Mouse (Mus musculus) G1E (cell line): ENCODE results near the gene Traf6.

Source experiments
- CTCF ChIP-seq: IDR thresholded peaks from 2 replicates; pipeline ENCODE4 v1.5.1; 2012; ENCODE audit warnings: low read depth, low read length, inconsistent platforms, mixed read lengths
- GATA1 ChIP-seq: IDR thresholded peaks from 2 replicates; pipeline ENCODE4 v1.6.1; 2012; ENCODE audit warnings: borderline replicate concordance, low read length, inconsistent platforms, mixed read lengths
- GATA2 ChIP-seq: IDR thresholded peaks from 2 replicates; pipeline ENCODE4 v1.6.1; 2012; ENCODE audit warnings: low read depth, low read length, inconsistent platforms, borderline replicate concordance
- POLR2AphosphoS5 ChIP-seq: IDR thresholded peaks from 2 replicates; pipeline ENCODE4 v1.6.1; 2012; ENCODE audit warnings: low read depth, low read length, inconsistent platforms; ENCODE audit not compliant: insufficient replicate concordance
- TAL1 ChIP-seq: conservative IDR thresholded peaks from 2 replicates; pipeline ENCODE4 v1.6.1; 2012; ENCODE audit warnings: low read depth, low read length, inconsistent platforms, mixed read lengths

DNA sequence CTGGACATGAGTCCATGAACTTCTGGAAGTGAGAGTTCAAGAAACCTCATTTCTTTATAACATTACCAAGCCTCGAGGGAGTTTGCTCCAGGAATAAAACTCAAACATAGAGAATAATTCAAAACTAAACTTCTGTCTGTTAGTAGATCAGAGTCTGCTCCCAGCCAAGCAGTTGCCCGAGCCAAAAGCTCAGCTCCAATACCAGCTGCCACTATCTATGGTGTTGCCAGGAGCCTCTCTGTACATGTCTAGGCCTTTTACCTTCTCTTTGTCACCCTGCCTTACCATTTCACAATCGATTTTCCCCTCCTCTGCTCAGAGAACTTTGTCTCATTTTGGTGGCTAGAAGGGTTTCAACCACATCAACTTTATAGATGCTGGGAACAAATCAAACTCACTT lies 4.7 kb upstream of the Traf6 start:
- TF ChIP-seq CTCF (no peak), POLR2AphosphoS5 (no peak), GATA1 (no peak), TAL1 (no peak), GATA2 (no peak)
